Mouse (Mus musculus): ENCODE measurements around the gene Wfdc17.

GRCm38 (mm10) chr11:83717042-83717665 lies 13.4 kb downstream of the Wfdc17 start:
- TF ChIP-seq MAX (IDR thresholded peaks at IDR 0.05): no peak
- TF ChIP-seq CTCF (IDR thresholded peaks at IDR 0.05; ENCODE audit: control insufficient read depth, insufficient read depth, insufficient read length): no peak
- no peak for TF ChIP-seq USF1 (IDR thresholded peaks at IDR 0.05; ENCODE audit: low read depth)
- no peak for TF ChIP-seq MYOD1 (IDR thresholded peaks at IDR 0.05; ENCODE audit: control insufficient read depth, insufficient read length, low read depth)
- peak; percentile 78 for TF ChIP-seq CEBPB (IDR thresholded peaks at IDR 0.05; ENCODE audit: low read depth)
- no peak for TF ChIP-seq FOSL1 (IDR thresholded peaks at IDR 0.05; ENCODE audit: insufficient read depth, low read length, poor library complexity, severe bottlenecking)
- TF ChIP-seq MYOG (IDR thresholded peaks at IDR 0.05; ENCODE audit: control insufficient read depth, extremely low read depth, insufficient read length): no peak
